Mouse (Mus musculus) lung, postnatal 4 days (tissue): Measurements from ENCODE around the gene Bpgm.

Experiments
- DNase-seq, 2 experiments: peaks; one replicate each; pipeline ENCODE4 v3.0.0; 2021

The Bpgm gene

GRCm38 (mm10) chr6:34486071-34486626, 10.1 kb downstream of the Bpgm start:
- DNase-seq, result no peak

- no peak for DNase-seq
These were observed 17.5 kb downstream of the Bpgm start for GRCm38 (mm10) chr6:34493327-34494095.

DNA sequence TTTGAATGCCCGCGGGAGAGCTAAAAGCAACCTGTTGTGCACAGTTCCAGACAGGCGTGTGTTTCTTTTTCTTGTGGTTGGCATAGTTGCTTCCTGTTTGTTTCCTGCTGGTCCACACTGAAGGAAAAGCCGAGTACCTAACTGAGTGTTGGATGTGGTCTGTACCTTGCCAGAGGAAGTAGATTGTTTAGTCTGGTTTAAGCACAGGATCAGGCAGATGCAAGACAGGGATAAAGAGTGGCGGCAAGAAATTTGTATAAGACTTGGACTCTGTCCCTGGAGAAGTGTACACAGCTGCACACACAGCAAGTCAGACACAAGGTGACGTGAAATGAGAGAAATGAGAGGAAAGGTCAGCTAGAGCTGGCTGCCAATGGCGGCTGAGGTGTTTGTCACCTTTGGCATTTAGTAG, 19.1 kb downstream of the Bpgm start:
- no peak for DNase-seq

- DNase-seq, result no peak
These were observed 22.1 kb downstream of the Bpgm start for GRCm38 (mm10) chr6:34497991-34498625.

GRCm38 (mm10) chr6:34502291-34502690, 26.3 kb downstream of the Bpgm start:
- no peak for DNase-seq

GRCm38 (mm10) chr6:34505957-34506356, 29.9 kb downstream of the Bpgm start:
- DNase-seq, result no peak

DNA sequence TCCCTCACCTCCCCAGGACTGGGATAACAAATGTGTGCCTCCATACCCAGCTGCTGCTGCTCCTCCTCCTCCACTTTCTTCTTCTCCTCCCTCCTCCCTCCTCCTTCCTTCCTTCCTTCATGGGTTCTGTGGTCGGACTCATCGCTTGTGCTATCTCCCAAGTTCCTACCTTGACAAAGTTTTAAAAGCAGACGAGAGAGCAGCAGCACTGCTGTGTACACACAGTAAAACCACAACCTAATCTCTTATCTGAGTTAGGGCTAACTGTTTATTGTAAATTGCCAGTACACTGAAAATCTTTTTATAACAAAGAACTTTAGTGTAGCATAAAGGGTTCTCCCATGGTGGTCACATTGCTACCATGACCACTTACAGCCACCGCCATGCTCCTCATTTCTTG, 31.6 kb downstream of the Bpgm start:
- DNase-seq, result no peak

GRCm38 (mm10) chr6:34508016-34508415, 32.0 kb downstream of the Bpgm start:
- no peak for DNase-seq

GRCm38 (mm10) chr6:34510277-34510676, 34.3 kb downstream of the Bpgm start:
- no peak for DNase-seq

GRCm38 (mm10) chr6:34511410-34511809, 35.4 kb downstream of the Bpgm start:
- DNase-seq, result peak in 1 of 2 experiments; percentile 16

DNA sequence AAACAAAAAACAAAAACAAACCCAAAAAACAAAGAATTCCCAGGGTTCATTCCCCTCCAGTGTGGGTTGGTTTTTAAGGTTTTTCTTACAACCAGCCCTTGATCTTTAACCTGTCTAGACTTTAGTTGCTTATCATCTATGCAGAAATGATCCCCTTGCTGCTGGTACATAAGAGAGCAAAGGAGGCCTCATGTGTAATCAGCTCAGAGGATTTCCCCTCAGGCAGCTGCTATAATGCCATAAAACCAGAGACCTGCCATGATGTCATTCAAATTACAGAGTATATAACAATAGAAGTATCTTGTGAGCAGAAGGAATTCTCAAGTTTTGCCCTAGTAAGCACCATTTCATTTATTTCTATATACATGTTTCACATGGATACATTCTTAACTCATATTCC, 36.7 kb downstream of the Bpgm start:
- DNase-seq, result no peak

DNA sequence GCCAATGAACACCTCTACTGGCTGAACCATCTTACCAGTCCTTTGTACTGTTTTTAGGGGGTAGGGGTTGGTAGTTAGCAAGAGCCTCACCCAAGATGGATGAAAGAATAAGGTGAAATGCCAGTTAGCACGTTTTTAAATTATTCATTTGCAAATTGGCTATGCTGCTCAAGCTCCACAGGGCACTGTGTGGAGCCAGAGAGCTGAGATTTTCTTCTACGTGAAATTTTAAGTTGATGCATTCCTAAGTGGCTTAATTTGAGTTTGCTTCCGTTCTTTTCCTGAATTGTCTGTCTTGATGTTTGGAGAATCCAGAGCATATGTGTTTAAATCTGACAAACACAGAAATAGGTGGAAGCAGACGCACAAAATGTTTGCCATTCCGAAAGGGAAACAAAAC, 38.6 kb downstream of the Bpgm start:
- DNase-seq, result peak in 1 of 2 experiments; percentile 13

- DNase-seq, result peak; percentile 10 to 40
These were observed 39.2 kb downstream of the Bpgm start for GRCm38 (mm10) chr6:34515098-34515782.

- DNase-seq, result no peak
These were observed 39.7 kb downstream of the Bpgm start for GRCm38 (mm10) chr6:34515783-34516099.

GRCm38 (mm10) chr6:34517750-34518149, 41.7 kb downstream of the Bpgm start:
- DNase-seq, result no peak

GRCm38 (mm10) chr6:34519087-34519486, 43.1 kb downstream of the Bpgm start:
- no peak for DNase-seq

DNA sequence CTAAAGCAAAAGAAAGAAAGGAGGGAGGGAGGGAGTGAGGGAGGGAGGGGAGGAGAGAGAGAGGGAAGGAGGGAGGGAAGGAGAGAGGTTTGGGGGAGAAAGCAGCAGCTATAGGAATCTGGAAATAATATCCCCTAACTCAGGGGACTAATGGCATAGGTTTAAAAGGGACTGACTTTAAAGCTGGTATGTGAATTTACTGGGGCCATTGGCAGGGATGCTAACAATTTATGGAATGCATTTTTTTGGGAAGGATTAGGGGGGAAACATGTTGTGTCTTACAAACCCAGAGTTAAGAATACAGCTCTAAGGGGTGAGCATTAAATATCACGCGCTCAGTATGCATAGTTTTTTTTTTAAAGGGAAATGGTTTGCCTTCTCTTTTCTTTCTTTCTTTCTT, 44.5 kb downstream of the Bpgm start:
- no peak for DNase-seq

- DNase-seq, result no peak
These were observed 44.9 kb downstream of the Bpgm start for GRCm38 (mm10) chr6:34520912-34521311.

DNA sequence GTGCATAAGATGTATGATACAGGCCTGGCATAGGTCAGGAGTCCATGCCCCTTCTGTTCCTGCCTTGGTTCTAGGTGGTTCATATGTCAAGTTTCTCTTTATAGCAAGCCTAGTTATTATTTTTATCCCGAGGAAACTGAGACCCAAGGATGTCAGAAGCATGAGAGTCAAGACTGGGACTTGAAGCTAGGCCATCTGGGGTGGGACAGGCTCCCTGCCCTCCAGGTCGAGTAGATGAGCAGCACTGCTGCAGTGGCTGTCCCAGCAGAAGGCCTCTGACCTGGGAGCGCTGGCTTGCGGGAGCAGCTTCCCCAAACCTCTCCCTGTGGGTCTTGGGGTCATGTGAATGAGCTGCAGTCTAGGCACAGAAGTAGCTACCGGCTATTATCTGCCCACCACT, 47.5 kb downstream of the Bpgm start:
- no peak for DNase-seq

DNA sequence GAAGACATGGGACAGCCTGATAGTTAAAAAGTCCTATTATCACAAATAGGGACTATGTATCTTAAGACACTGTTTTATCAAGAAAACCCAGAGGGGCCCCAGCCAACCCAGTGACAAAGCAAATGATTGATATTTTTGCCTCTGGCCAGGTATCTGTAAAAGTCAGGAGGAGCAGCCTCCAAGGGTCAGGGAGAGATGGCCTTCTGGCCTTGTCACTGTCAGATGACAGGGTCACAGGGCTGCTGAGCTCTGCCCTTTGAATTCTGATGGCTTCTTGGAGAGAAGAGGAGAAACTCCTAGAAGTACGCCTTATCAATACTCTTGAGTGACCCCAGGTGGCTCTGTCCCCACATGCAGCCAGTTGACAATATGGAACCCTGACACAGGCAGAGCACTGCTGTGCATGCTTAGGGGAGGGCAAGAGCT, 49.5 kb downstream of the Bpgm start:
- DNase-seq, result no peak

DNA sequence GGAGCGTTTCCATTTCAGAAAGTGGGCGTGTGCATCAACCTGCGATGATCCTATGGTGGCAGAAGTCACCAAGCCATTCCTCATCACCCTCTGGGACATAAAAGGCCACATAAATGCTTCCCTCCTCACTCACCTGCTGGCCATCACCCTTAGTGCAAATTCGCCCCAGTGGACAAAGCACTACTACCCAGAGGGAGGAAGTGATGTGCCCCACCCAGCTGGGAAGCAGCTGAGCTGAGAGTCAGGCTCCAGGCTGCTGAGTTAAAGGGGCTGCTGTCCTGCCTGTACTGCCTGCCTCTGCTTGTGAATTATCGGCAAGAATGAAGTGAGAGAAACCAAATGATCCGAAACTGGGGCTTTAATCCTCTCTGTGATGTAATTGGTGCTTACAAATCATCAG, 49.9 kb downstream of the Bpgm start:
- no peak for DNase-seq

DNA sequence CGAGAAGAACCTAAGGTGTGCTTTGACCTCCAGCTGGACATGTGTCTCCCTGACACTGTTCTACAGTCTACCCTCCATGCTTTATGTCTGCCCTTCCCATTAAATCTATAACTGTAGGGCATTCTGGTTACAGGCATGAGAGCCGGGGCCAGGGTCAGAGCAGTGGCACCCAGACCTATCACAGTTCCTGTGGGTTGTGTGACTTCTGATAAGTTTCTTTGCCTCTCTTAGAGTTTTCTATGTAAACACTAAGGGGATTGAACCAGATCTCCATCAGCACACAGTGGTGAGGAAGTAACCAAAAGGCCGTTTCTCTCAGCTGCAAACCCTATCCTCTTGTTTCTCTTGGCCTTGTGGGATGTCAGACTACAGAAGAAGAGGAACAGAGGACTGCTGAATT, 50.4 kb downstream of the Bpgm start:
- DNase-seq, result no peak

- DNase-seq, result no peak
These were observed 52.1 kb downstream of the Bpgm start for GRCm38 (mm10) chr6:34528131-34528530.

- no peak for DNase-seq
These were observed 54.0 kb downstream of the Bpgm start for GRCm38 (mm10) chr6:34529992-34530391.
